Mouse (Mus musculus) forebrain, embryonic 15.5 days (tissue): ENCODE results near the gene Umod. TPM values are rescaled to one million over a fixed set of nuclear protein-coding genes. Genes with fewer than 3 reads are reported as not detected.
A peak's percentile ranks its signal among the peaks of the same experiment; 100 is the strongest.

Source experiments
- ATAC-seq: fragments of 200-750 bp; cut with Nextera tagmentation; replicated peaks from 2 replicates; pipeline ENCODE4 v1.8.0; 2017; ENCODE audit warnings: mild to moderate bottlenecking, moderate TSS enrichment, moderate library complexity
- H3K27ac ChIP-seq: fragments of 300-500 bp; sonication (generic); replicated peaks from 2 replicates; pipeline ENCODE4 v1.5.1; 2015; ENCODE audit warnings: mild to moderate bottlenecking, inconsistent platforms
- H3K27me3 ChIP-seq: fragments of 300-500 bp; sonication (generic); 2 replicates; pipeline ENCODE4 v1.6.1; 2015; ENCODE audit warnings: inconsistent platforms
- H3K36me3 ChIP-seq: fragments of 300-500 bp; sonication (generic); 2 replicates; pipeline ENCODE4 v1.6.1; 2015; ENCODE audit warnings: mild to moderate bottlenecking, inconsistent platforms
- H3K4me1 ChIP-seq: fragments of 300-500 bp; sonication (generic); 2 replicates; pipeline ENCODE4 v1.6.1; 2015; ENCODE audit warnings: inconsistent platforms
- H3K4me2 ChIP-seq: fragments of 300-500 bp; sonication (generic); replicated peaks from 2 replicates; pipeline ENCODE4 v1.6.1; 2015; ENCODE audit warnings: mild to moderate bottlenecking, inconsistent platforms
- H3K4me3 ChIP-seq: fragments of 300-500 bp; sonication (generic); 2 replicates; pipeline ENCODE4 v1.5.1; 2015; ENCODE audit warnings: mild to moderate bottlenecking, inconsistent platforms
- H3K9ac ChIP-seq: fragments of 300-500 bp; sonication (generic); replicated peaks from 2 replicates; pipeline ENCODE4 v1.6.1; 2015; ENCODE audit warnings: mild to moderate bottlenecking, inconsistent platforms
- H3K9me3 ChIP-seq: fragments of 300-500 bp; sonication (generic); 2 replicates; pipeline ENCODE4 v1.6.1; 2016; ENCODE audit warnings: inconsistent platforms
- whole genome bisulfite sequencing: fragments of 180-500 bp; shearing (Covaris S2); methylation state at CpG from one replicate; pipeline ENCODE4 v1.1.7; 2015; ENCODE audit warnings: mixed read lengths; 5-methylcytosine and 5-hydroxymethylcytosine counted together
- polyA plus RNA-seq: library from polyadenylated mRNA; unstranded; fragments of >200 nt; fragmentation: Nextera tagmentation; extraction: Ambion mirVana; gene quantifications from 2 replicates; pipeline ENCODE4 v1.2.1, GENCODE M21; 2015

Gene Umod
- polyA plus RNA-seq, 1 experiment from 2014 or later, result not detected

DNA sequence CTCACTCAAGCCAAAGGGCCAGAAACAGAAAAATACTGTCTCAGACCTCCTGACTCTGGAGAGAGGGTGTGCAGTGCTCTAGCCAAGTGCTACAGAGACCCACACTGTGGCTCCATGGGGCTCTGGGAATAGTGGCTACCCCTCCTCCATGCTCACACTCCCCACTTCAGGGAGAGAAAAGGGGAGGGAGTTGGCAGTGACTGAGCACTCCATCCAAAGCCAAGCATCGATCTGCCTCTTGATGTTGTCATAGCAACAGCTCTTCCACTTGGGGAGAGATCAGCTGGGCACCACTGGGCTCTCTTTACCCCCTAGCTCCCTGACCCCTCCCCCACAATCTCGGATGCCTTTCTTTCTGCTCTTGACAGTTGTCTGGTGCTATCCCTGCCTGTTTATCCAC is 58.4 kb downstream of the Umod start:
- Histone ChIP-seq H3K4me3 (no peak overlapping the region), H3K9ac (no peak overlapping the region), H3K4me2 (no peak overlapping the region), H3K36me3 (no peaks in the 10 kb centered on the region), H3K27me3 (no peaks in the 10 kb centered on the region), H3K27ac (no peak overlapping the region), H3K9me3 (no peaks in the 10 kb centered on the region), H3K4me1 (peaks cover 8% of the 10 kb centered on the region)
- 3% methylated on average over 2 of the region's 2 CpGs for WGBS
- peak; percentile 81 for ATAC-seq

DNA sequence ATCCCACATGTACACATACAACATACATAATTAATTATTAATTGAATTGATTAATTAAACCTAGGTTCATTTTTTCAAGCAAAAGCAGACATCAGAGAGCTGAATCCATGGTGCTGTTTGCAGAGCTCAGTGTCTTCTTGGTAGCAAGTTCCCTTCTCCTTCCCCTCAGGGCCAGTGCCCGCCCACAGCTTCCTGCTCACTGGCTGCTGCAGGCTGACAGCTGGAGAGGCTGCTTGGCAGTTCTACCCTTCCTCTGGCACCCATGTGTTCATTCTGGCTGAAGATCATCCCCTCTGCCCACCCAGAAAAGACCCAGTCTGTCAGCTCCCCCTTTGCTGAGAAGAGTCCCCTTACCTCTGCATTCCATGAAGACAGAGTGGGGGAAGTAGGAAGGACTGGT is 60.6 kb downstream of the Umod start:
- H3K4me2 ChIP-seq, result no peak overlapping the region
- H3K4me3 ChIP-seq, result no peak overlapping the region

More for the DNA sequence above, 60.6 kb downstream of the Umod start:
- WGBS, result 81% methylated on average over 1 of the region's 1 CpGs
- no peaks in the 10 kb centered on the region for H3K36me3 ChIP-seq
- H3K27me3 ChIP-seq, result no peaks in the 10 kb centered on the region
- H3K9ac ChIP-seq, result no peak overlapping the region
- H3K4me1 ChIP-seq, result peaks cover 8% of the 10 kb centered on the region
- H3K9me3 ChIP-seq, result no peaks in the 10 kb centered on the region
- H3K27ac ChIP-seq, result no peak overlapping the region
- ATAC-seq, result no peak

Other genes starting within 250 kb of the Umod start
- gene Gp2, start 20.0 kb downstream of the Umod start, polyA plus RNA-seq, result not detected in 2 replicates
- gene Acsm5, start 40.2 kb upstream of the Umod start, polyA plus RNA-seq, result not detected in 2 replicates
- gene Pdilt, start 44.2 kb upstream of the Umod start, polyA plus RNA-seq, result 0.08 TPM in 1 of 2 replicates, not detected in the other
- not detected in 2 replicates for gene Acsm2, start 75.1 kb upstream of the Umod start, polyA plus RNA-seq
- gene Acsm1, start 127.7 kb upstream of the Umod start, polyA plus RNA-seq, result not detected in 2 replicates
- gene Acsm4, start 210.7 kb upstream of the Umod start, polyA plus RNA-seq, result not detected in 2 replicates
- 90.6 and 91.1 TPM in 2 replicates for gene Thumpd1, start 241.5 kb upstream of the Umod start, polyA plus RNA-seq